Mouse (Mus musculus) naive thymus-derived CD4-positive, alpha-beta T cell, adult 2 months (primary cell): ENCODE results near the gene Enho.

Source experiments
- DNase-seq: peaks from one replicate; pipeline ENCODE4 v3.0.0-alpha.2; 2011; ENCODE audit warnings: low read depth

Gene Enho

DNA sequence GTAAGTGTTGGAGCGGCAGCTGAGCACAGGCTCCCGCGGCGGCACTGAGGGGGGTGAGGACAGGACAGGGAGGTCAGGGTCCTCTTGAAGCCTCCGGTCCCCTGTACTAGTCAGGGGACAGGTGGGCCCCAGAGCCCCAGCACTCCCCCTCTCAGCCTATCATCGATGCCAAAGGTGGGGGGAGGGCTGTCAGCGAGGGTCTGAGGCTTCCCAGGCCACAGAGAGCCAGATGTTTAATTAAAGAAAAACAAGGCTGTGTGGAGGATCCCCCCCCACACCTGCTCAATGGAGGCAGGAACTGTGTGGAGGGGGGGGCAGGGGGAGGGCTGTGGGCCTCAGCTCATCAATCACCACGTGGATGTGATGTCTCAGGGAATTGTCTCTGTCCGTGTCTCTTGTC, 23.5 kb upstream of the Enho start:
- DNase-seq: no peak

DNA sequence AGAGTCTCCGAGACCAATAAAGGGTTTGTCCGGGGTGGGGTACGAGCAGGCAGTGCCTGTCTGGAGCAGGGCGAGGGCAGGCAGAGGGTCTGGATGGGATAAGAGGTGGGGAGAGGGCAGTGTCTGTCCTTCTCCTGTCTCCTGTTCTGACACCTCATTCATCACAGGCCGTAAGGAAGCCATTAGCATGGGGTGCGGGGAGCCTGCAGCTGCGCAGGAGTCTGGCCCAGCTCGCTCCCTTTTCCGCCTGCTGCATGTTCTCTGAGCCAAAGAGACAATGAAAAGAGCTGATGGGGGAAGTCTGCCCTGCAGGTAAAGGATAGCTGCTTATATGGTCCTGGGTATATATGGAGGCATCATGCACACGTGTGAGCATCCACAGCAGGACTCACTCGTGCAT, 22.6 kb upstream of the Enho start:
- DNase-seq: no peak

DNA sequence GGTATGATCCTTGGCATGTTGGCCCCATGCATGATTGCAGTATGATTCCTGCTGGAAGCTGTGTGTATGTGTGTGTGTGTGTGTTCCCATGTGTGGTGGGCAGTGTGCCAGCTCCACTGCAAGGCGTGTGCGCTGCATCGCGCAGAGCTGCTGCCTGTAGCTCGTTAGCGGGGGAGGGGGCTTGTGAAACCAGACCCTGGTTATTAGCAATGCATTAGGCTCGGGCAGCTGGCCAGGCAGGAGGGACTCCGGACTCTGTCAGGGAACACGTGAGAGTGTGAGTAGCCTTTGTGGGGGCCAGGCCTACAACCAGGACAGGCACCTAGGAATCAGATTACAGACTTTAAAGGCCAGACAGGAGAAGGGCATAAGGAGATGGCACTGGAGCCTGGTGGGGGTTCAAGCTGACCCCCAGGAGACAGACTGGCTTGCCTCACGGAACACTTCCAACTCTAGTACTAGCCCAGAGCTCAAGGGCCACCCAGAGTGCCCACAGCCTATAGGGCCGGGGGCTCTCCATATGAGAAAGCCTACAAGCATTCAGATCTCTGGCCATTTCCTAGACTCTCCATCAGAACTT, 20.8 kb upstream of the Enho start:
- DNase-seq: no peak

DNA sequence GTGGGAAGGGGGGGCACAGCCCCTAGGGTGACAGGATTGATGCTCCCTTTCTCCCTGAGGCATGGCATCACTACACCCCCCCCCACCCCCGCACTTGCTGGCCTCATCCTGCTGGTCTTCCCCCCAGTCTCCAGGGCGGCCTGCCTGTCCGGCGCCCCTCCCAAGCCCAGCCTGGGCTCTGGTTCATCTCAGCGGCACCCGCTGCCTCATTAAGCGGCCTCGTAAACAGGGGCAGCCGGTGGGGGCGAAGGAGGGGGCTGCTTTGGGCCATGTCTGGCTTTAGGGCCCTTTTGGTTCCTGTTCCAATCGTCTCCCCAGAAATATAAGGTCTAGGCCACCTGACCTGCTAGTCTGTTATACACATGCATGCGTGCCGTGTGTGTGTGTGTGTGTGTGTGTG, 19.4 kb upstream of the Enho start:
- no peak for DNase-seq

DNA sequence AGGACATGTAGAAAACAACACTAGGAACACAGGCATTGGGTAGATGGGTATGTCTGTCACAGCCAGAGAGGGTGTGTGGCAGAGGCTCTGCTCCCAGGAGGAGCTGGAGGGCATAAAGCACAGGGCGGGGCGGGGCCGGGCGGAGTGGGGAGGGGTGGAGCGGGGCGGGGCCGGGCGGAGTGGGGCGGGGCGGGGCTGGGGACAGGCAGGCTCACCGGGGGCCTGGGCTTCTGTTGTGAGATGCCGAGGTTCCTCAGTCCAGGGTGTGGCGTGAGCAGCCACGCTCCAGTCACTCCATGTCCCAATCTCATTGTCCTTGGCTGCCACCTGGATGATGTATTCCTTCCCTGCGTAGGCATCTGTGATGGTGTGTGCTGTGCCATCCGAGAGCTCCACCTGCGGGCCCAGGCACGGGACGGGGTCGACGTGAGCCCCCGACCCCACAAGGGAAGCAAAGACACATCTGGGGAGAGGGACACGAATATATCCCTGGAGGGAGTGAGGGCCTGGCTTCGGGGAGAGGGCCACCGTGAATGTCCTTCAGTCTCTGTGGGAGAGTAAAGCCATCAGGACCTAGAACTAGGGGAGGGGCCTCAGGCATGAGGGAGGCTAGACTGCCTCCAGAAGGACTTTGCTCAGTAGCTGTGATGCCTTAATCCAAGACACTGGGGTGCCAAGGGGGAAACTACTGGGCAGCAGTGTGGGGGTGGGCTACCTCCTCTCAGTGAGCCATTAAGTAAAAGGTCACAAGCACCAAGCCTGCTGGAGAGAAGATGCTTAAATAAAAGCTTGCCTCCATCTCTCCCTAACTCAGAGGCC, 18.7 kb upstream of the Enho start:
- DNase-seq: no peak

DNA sequence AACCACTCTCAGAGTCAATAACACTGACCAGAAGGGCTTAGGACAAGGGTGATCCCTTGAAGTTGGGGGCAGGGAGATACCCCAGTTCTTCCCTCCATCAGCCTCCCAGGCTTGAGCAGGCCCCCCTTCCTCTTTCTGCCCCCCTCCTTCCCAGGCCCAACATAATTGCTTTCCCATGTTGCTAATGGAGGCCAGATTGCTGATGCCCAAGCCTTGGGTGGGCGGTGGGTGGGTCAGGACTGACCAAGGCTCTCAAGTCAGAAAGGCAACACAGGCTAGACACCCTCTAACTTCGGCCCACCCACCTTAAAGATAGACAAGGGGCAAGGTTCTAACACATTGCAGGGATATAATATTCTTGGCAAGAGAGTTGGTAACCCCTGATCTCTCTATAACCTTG, 15.4 kb upstream of the Enho start:
- DNase-seq: no peak

DNA sequence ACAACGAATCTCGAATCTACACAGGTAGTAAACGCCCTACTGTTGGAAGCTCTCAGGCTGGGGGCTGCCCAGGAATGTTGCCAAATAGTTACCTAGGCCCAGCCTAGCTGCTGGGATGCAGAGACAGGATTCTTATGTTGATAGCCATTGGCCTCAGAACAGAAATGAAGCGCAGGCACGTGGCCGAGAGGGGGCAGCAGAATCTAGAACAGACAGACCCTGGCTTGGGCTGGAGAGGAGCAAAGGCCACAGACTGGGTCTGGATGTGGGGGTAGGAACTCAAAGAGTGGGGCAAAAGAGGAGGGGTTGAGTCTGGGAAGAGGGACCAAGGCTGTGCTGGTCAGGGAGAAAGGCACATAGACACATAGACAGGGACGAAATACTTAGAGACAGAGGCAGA, 14.1 kb upstream of the Enho start:
- no peak for DNase-seq

DNA sequence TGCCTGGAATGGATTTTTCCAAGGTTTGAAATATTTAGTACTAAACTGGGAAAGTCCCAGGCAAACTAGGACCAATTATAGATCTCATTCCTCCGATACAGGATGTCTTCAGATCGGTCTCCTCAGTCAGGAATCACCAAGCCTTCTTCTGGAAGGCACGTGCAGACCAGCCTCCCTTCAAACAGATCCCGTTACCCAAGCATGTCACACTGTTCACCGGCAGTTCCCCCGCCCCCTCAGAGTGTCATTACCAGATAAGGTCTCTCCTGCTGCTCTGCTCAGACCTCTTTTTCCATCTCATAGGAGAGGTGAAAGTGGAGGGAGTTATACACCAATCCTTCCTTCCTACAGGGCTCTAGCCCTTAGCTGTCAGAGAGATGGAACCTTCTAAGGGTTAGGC, 13.6 kb upstream of the Enho start:
- no peak for DNase-seq

DNA sequence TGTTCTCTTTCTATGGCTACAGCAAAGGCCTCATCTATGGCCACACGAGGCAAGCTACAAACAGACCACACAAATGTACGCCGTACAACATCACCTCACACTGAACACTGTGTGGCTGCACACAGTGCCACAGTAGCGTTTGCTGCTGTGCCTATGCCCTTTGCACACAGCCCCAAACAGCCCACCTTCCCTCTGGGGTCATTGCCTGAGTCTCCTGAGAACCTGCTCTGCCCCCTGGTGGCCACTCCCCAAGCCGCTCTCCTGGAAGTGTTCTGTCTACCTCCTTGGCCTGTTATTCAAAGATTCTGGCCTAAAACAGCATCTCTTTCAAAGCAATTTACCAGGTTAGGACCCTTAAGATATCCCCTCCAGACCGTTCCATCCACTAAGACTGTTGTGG, 13.2 kb upstream of the Enho start:
- DNase-seq: peak; percentile 58

DNA sequence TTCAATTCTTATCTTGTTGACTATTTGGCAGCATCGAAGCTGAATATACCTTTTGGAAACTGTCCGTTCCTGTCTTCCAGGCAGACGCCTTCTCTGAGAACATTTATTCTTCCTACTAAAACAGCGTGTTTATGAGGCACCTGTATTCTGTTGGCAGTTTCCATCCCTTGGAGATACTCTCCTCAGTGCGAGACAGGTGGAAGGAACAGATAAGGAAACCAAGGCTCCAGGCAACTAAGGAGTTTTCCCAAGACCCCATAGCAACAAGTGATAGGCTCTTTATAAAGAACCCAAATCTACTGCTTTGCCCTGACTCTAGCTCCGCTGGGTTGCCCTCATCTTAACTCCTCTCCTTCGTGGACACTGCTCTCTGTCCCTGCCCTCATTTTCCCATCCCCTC, 8.5 kb upstream of the Enho start:
- DNase-seq: no peak

DNA sequence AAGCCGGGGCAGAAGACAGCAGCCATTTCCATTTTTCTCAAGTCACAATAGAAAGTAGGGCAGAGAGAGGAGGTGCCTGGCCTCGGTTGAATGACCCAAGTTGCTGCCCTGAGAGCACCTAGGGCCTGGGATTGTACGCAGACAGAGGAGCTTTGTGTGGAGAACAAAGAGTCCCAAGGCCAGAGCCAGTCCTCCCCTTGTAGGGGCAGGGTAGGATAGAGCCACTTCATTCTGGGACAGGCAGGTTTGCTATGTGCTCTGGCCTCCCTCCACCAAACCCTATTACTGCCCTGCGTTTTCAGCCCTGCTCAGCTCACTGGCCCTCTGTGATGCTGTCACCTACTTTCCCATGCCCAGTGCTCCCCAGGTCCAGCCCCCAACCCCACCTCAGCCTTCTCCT, 8.0 kb upstream of the Enho start:
- no peak for DNase-seq

DNA sequence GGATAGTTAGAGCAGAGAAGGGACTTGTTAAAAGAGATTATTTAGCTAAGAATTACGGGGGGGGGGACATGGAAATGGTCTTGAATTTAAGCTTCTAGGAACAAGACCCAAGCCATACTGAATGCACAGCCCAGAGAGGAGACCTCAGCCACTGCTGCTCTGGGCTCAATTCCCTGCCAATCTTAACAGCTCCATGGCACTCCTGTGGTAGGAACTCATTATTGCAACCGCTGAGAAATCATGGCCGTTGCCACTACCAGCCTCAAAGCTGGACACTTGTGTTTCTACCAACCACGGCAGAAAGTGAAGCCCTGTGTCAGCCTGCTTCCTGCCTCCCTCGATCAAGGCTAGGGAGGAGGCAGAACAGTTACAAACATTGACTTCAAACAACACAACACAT, 5.4 kb upstream of the Enho start:
- no peak for DNase-seq

DNA sequence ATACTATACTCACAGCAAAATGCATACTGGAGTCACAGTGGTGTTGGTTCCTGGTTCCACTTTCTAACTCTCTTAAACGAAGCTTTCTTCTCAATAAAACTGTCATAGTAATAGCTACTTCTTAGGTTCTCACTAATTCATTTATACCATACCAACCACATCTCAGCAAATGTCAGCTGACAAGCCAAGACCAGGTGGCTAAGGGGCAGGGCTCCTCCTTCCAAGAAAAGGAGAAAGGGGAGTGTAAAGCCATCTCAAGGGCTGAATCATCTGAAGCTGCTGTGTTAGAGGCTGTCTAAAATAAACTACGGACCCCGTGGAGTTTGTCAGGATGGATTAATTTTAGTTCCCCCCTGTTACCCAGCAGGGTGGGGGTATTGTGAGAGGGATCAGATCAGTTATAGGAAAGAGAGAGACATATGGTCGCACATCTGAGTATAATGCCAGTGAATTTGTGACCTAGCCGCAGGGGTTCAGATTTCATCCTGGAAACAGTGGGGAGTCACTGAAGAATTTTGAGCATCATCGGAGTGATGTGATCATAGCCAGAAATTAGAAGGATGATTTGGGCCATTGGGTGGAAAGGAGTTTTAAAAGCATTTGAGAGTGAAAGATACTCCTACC, 1.2 kb upstream of the Enho start:
- DNase-seq: no peak

DNA sequence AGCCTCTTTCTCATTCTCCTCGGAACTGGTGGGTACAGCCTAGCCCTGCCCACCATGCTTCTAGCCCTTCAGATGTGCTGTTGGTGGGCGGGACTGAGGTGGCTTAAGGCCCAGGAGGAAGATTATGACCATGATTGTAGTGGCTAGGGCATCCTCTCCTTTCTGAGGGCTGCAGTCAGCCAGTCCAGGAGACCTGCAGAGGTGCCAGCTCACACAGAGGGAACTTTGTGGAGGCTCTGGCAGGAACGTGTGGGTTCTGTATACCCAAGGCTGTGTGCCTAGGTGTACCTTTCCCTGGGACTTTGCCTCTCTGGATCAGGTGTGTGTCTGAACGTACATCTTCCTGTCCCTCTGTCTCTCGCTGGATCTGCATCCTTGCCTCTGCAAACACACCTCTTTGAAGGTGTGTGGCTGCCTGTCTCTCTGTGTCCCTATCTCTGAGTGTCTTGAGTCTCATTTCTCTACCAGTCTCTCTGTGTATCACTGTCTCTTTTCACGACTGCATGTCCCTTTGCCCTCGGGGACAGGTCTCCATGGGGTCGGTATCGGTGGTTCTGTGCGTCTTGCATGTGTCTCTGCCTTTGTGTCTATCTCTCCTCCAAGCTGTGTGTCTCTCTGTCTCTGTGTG, 796 bp downstream of the Enho start:
- peak; percentile 56 for DNase-seq

DNA sequence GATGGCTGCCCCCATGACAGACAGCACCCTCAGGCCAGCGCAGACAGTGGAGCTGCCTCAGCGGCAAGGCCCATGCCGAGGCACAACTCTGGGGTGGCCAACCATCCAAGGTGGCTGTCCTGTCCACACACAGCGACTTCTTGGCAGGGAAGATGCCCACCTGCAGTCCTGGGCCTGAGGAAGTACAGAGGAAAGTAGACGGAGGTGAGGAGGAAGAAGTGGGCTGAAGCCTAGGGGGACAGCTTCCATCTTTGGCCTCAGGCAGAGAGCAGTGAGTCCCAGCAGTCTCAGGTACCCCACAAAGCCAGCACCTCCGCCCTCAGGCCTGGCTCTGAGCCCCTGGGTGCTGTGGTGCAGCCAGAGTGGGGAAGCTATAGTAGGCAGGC, 1.3 kb downstream of the Enho start:
- no peak for DNase-seq

DNA sequence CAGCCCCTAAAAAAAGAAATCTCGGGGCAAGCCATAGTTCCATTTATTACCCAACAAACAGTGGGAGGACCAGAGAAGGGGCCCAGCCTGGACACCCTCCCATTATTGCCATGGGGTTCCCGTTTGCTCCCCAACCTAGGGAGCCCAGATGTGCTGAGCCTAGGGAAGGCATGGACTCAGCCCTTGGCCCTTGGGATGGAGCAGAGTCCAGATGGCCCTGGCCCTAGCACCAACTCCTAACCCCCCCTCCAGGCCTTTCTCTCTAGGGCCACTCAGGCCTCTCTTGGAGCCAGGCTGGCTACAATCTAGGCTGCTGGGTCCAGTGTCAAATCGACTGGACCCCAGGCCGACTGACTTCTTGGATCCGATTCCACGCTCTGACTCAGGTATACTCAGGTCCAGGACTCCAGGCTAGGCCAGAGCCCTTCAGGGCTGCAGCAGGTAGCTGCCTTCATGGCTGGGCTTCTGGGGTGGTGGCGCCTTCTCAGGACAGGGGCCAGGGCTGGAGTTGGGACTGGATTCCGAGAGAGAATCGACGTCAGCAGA, 1.9 kb downstream of the Enho start:
- no peak for DNase-seq

DNA sequence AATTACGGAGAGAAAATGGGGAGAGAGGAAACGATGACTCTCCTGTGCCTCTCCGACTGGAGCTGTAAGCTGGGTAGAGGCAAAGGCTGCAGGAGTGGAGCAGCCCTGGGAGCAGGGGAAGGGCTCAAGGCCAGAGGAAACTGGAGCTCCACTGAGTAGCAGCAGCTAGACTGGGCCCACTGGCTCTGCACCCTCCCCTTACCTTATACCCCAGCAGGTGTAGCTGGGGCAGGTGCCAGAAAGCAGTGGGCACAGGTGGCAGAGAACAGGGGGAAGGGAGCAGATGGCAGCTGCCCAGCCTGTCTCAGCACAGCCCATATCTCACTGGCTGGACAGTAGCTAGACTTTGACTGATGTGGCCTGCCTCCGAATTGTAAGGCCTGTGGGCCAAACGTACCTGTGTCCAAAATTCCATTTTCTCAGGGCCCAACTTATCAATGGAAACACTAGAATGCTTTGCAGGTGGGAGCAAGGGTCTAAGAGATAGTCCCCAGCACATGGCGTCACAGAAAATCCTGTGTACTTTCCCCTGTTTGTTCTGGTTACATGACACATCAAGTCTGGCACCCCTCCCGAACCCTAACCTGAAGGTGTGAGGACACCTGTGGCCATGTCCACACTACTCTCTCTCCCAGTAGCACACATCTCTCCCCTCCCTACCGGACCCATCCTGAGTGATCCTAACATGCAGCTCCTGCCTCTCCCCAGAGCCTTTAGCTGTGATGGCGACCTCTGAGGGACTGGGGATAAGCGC, 3.1 kb downstream of the Enho start:
- DNase-seq: no peak

DNA sequence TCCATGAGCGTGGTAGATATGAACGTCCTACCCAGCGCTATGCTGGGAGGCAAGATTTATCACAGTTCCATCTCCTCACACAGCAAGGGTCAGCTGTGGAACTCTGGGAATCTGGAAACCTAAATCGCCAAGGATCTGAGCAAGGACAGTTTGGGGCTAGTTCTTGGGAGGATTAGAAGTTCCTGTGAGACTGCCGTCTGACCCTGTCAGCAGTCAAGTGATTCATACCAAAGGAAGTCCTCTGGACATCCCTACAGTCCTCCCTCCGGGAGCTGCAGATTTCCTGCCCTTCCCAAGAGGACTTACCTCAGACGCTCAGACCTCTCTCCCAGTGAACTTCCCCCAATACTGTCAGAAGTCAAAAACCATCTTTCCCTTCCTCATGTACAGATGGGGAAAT, 3.8 kb downstream of the Enho start:
- DNase-seq: no peak

DNA sequence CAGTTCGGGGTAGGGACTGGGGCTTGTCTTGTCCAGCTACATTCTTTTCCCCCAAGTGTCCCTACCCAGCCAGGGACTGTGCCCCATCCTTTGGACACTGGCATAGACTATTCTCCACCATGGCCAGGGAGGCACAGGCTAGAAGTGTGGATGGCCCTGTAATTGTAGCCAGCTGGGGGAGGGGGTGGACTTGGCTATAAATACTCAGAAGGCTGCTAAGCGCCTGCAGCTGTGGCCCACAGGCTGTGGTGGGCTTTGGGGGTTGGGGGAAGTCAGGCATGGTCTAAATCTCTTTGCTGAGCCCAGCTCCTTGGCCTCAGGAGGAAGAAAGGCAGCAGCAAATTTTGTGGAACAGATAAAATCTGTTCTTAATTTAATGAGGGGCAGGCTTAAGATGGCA, 4.2 kb downstream of the Enho start:
- DNase-seq: no peak

DNA sequence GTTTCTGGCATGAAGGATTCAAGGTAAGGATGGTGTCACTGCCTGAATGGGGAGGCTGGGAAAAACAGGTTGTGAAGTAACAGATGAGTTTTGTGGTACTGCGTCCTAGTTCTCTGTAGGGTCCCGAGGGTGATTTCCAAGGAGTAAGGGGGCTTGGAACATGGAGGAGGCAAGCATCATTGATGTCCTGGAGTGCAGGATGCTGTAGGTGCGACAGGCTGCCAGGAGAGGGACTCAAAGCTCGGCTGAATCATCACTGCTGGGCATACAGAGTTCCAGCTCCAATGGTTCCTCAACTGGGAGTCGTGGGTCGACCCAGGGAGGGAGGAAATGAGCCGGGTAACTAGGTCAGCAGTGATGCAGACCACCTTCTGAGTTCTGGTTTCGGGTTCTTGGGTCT, 4.9 kb downstream of the Enho start:
- DNase-seq: no peak

DNA sequence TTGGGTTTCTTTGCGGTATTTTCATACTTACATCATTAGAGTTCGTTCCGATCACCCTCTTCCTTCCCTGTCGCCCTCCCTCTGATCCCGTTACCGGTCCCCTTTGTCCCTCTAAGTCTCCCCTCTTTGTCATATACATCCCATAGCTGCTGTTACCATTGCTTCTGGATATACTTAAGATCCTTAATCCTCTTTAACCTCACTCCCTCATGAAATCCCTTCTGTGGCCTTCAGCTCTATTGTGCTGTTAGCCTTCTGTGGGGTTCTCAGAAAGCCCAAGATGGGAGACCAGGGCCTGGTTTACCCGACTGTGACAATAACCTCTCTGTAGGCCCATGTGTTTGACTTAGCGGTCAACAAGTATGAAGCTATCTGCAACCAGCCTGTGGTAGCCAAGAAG, 5.5 kb downstream of the Enho start:
- DNase-seq: no peak

DNA sequence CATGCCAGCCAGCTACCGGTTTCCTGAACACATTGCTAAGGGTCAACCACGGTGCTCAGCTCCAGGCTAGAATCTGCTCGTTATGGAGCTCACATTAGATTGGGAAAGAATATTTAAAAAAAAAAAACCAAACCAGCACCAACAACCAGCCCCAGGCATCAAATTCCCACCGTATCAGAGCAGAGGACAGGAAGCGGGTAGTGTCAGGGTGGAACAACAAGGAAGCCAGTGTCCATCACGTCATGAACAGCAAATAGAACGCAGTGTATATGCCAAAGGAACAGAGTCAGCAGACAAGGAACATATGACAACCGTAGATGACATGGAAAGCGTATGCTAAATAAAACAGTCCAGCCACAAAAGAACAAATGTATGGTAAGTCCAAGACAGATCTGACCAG, 7.1 kb downstream of the Enho start:
- no peak for DNase-seq
